Mouse (Mus musculus) layer of hippocampus, adult 11-12 months (tissue): ENCODE measurements around the gene Dgkq.
"Not testable (repeated sequence)": the region's sequence is repeated elsewhere in the genome, so short reads cannot be mapped to it uniquely, and the experiment has no call there.

Source experiments
- DNase-seq: peaks from one replicate; pipeline ENCODE4 v3.0.0; 2022; ENCODE audit warnings: low spot score

Dgkq gene

GRCm38 (mm10) chr5:108654444-108654990 lies 15.0 kb downstream of the Dgkq start:
- DNase-seq: no peak

- no peak for DNase-seq
Measured at GRCm38 (mm10) chr5:108653341-108653740, 16.1 kb downstream of the Dgkq start.

- peak; percentile 69 for DNase-seq
Measured at GRCm38 (mm10) chr5:108651823-108652222, 17.6 kb downstream of the Dgkq start.

DNA sequence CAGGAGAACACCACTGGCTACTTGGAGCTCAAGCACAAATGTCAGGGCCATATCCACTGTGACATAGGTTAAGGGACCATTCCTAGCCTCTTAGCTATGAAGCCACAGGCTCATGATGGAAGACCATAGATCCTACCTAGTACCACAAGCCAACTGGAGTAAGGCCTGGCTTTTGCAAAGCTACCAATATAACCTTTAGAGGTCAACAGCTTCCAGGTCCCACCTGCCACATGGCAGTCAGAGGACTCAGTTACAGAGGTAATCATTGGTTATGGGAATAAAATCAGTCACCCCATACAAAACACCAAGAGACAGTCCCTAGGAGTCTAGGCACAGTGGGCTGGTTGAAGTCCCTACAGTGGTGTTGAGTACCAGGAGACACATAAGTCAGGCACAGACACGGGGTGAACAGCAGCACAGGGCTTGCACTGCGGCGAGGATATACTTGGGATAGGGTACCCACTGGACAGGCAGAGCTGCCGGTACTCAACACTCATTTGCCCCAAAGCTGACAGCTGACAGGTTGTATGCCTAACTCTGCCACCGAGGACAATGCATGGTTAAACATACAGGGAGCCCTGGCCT lies 18.2 kb downstream of the Dgkq start:
- DNase-seq: no peak

DNA sequence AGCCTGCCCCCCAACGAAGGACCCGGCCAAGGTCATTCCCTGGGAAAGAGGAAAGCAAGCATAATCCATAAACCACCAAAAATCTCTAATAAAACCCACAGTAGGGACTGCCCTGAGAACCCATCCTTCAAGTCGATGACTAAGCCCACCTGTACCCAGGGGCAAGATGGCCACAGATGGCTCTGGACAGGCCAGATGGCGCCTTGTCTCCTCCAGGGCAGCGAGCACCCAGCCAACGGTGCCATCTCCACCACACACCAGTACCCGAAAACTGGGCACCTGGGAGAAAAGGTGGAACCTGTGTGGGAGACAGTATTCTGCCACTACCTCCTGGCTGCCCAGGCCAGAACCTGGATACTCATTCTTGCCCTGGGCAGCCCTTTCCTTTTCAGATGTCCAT lies 19.1 kb downstream of the Dgkq start:
- DNase-seq: no peak

DNA sequence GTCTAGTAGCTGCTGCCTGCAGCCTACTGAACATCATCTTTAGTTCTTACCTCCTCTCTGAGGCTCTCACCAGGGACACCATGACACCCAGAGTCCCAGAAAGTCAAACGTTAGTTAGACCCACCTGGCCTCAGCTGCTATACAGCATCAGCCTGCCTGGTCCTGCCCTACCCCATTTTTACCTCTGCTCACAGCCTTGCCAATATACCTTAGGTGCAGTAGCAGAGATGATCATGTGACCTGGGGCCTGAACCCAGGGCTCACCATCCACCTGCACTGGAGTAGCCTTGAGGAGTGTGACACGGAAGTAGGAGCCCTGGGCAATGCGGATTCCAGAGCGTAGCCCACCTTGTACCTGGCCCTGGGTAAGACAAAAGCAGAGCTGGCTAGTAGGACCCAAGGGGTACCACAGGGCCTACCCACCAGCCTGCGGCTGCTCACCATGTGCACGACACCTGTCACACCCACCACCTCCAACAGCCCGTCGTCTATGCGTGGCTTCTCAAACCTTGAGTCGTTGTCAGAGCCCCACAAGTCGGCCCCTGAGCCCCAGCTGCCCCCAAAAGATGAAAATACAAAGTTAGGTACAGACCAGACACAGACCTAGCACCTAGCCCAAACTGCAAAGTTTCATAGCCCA lies 20.4 kb downstream of the Dgkq start:
- DNase-seq: no peak

GRCm38 (mm10) chr5:108647820-108648465 lies 21.5 kb downstream of the Dgkq start:
- no peak for DNase-seq

GRCm38 (mm10) chr5:108647311-108647710 lies 22.2 kb downstream of the Dgkq start:
- DNase-seq: no peak

DNA sequence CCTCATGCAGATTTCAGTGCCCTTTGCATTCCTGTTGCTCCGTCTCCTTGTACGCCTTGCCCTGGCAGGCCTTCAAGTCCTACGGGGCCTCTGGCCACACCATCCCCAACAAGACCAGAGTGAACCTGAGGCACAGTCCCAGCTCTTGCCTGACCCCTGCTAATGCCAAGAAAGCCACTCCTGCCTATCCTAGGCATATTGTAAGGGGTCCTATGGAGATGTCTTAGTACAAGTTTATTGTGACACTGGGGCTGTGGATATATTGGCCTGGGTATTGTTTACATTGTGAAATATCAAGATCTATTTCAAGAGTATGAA lies 23.2 kb downstream of the Dgkq start:
- DNase-seq: no peak

DNA sequence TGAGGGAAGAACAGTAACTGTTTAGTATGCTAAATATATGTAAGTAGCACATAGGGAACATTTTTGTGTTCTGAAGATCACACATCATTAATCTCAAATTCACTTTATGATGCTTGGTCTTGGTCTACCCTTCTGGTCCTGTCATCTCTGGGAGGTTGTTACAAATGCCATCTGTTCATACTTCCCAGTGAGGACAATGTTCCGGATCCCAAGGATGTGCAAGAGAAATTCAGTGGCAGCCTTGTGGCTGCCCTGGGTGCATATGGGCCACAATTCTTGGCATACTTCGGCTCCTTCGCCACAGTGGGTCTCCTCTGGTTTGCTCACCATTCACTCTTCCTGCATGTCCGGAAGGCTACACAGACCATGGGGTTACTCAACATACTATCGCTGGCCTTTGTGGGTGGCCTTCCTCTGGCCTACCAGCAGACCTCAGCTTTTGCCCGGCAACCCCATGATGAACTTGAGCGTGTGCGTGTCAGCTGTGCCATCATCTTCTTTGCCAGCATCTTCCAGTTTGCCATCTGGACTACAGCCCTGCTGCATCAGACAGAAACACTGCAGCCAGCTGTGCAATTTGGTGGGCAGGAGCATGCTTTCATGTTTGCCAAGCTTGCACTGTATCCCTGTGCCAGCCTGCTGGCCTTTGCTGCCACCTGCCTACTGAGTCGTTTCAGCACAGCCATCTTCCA lies 23.7 kb downstream of the Dgkq start:
- no peak for DNase-seq

- DNase-seq: no peak
Measured at GRCm38 (mm10) chr5:108643674-108644073, 25.8 kb downstream of the Dgkq start.

- DNase-seq: no peak
Measured at GRCm38 (mm10) chr5:108636172-108636571, 33.3 kb downstream of the Dgkq start.

DNA sequence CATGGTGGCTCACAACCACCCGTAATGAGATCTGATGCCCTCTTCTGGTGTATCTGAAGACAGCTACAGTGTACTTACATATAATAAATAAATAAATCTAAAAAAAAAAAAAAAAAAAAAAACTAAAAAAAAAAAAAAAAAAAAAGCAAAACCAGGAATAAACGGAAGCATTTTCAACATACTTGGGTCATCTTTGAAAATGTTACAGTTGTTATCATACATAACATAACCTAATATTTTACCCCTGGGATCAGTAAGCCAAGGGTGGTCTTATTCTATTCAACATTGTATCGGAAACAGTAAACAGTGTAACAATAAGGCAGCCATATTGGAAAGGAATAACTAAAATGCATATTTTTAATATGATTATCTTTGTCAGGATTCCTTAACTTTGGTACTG lies 35.4 kb downstream of the Dgkq start:
- DNase-seq: not testable (repeated sequence)

DNA sequence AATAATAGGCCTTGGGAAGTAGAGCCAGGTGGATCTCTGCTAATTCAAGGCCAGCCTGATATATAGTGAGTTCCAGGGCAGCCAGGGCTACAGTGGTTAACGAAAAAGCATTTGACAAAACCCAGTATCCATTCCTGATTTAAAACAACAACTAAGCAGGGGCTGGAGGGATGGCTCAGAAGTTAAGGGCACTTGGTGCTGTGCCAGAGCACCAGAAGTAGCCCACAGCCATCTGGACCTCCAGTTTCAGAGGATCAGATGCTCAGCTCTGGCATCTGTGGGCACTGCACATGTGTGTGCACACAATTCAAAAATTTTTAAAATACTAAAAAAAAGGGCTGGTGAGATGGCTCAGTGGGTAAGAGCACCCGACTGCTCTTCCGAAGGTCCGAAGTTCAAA lies 35.8 kb downstream of the Dgkq start:
- no peak for DNase-seq

- DNase-seq: peak; percentile 93
Measured at GRCm38 (mm10) chr5:108629634-108630483, 39.6 kb downstream of the Dgkq start, which contains the start of the genes Gak and Tmem175. Gak (minus strand) TSS chr5:108629755. Tmem175 (plus strand) TSS chr5:108629770.

DNA sequence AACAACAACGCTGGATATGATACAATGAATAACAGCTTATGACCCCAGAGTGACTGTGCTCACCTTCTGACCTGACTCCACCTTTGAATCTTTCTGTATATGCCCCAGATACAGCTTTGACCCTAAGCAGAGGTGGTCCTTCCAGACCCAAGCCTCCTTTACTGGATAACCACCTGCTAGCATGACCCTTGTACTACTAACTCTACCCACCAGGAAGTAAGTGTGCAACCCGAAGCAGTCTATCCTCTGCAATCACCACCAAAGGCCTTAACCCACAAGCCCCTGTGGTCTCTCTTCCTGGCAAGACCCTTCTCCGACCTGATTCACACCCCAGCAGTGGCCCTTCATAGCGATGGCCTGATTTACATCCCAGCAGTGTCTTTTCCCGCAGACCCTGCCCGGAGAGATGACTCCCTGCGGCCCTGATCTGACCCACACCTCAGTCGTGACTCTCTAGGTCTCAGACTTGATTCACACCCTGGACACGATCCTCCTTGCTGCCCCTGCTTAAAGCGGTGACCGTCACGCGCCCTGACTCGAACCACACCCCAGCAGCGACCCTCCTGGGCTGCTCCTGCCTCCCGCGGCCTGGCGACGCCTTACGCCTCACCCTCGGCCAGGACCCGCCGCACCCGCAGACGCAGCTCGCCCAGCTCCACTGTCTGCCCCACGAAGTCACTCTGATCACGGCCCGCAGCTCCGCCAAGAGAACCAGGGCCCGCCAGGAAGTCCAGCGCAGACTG lies 40.4 kb downstream of the Dgkq start:
- peak; percentile 31 for DNase-seq

- DNase-seq: no peak
Measured at GRCm38 (mm10) chr5:108626050-108626660, 43.3 kb downstream of the Dgkq start.

DNA sequence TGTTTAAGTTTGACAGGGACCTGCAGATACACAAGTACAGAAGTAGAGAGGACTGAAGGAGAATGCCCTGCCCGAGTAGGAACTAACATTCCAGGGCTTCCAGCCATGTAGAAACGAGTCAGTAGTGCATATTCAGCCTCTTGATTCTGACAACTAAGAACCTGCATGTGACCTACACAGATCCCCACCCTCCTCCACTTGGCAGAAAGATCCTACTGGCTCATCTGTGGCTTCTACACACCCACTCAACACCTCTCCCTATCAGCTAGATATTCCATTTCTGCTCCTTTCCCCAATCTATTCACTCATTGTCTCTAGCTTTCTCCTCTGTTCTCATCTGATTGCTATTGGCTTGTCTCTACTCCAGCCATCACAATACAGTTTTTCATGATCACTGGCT lies 47.6 kb downstream of the Dgkq start:
- DNase-seq: no peak

GRCm38 (mm10) chr5:108610426-108610825 lies 59.0 kb downstream of the Dgkq start:
- no peak for DNase-seq

DNA sequence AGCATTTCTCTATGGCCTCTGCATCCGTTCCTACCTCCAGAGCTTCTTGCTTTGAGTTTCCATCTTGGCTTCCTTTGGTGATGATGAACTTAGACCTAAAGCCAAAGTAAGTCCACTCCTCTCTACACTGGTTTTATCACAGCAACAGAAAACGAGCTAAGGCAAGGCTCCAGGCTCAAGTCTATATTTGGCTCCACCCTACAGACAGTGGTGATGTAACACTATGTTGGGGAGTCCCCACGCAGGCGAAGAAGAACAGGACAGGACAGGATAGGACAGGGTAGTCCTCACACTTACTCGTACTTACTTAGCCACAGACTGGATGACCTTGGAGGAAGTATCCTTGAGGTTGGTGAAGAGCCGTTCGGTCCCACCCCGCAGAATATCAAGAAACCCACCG lies 66.9 kb downstream of the Dgkq start:
- DNase-seq: no peak

DNA sequence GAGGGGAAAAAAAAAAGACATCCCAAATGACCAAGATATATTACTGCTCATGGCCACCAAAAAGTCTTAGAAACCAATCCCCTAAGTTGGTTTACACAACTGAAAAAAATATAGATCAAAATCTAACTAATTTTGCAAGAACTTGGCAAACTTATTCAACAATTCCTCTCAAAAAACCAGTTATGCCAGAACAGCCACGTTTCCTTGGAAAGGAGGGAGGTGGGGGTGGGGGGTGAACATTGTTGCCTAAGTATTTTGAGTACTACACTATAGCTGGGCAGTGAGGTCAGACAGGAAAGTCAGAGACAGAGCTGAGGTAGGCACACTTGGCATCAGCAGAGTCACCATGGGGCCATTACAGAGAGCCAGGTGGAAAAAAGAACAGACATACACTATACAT lies 69.5 kb downstream of the Dgkq start:
- DNase-seq: no peak
